Mouse (Mus musculus) MEL (cell line): ENCODE measurements at regions not wholly inside any gene's neighbourhood (a gene's known extent, or its start where the extent isn't known, plus 50 kb on each side); places are given as distances from the start of the nearest gene placed in this dataset.

Source experiments
- BHLHE40 ChIP-seq: IDR thresholded peaks from 2 replicates; pipeline ENCODE4 v1.6.1; 2012; ENCODE audit warnings: low read depth, mild to moderate bottlenecking, inconsistent platforms, low read length, improper control_type of control experiment, borderline replicate concordance
- CHD2 ChIP-seq: IDR thresholded peaks from 2 replicates; pipeline ENCODE4 v1.6.1; 2011; ENCODE audit warnings: low read length, improper control_type of control experiment
- CTCF ChIP-seq, 3 experiments: IDR thresholded peaks in 2 of 3; conservative IDR thresholded peaks in 1 of 3; 2 replicates each; pipeline ENCODE4 v1.5.1; 2011 to 2012; ENCODE audit warnings: low read length in 3 of 3, low read depth in 2 of 3, mild to moderate bottlenecking in 2 of 3, improper control_type of control experiment in 1 of 3, inconsistent platforms in 1 of 3, mixed read lengths in 1 of 3, moderate library complexity in 1 of 3; ENCODE audit not compliant: control insufficient read depth in 1 of 3, insufficient read depth in 1 of 3, poor library complexity in 1 of 3, severe bottlenecking in 1 of 3
- E2F4 ChIP-seq: IDR thresholded peaks from 2 replicates; pipeline ENCODE4 v1.6.1; 2011; ENCODE audit warnings: low read depth, low read length, improper control_type of control experiment, borderline replicate concordance
- KAT2A ChIP-seq: conservative IDR thresholded peaks from 2 replicates; pipeline ENCODE4 v1.6.1; 2012; ENCODE audit warnings: low read depth, low read length, improper control_type of control experiment, inconsistent platforms
- MYC ChIP-seq: IDR thresholded peaks from 2 replicates; pipeline ENCODE4 v1.6.1; 2011; ENCODE audit warnings: low read depth, mild to moderate bottlenecking, low read length, improper control_type of control experiment, moderate library complexity
- POLR2A ChIP-seq, 2 experiments: IDR thresholded peaks; 2 replicates each; pipeline ENCODE4 v1.6.1; 2011 to 2012; ENCODE audit warnings: low read length in 2 of 2, mild to moderate bottlenecking in 2 of 2, control low read depth in 1 of 2, improper control_type of control experiment in 1 of 2, low read depth in 1 of 2, moderate library complexity in 1 of 2; ENCODE audit not compliant: control insufficient read depth in 1 of 2, insufficient read depth in 1 of 2, poor library complexity in 1 of 2
- POLR2AphosphoS2 ChIP-seq: IDR thresholded peaks from 2 replicates; pipeline ENCODE4 v1.6.1; 2011; ENCODE audit warnings: low read length, improper control_type of control experiment
- POLR2AphosphoS5 ChIP-seq: IDR thresholded peaks from 2 replicates; pipeline ENCODE4 v1.6.1; 2012; ENCODE audit warnings: low read depth, borderline replicate concordance, mild to moderate bottlenecking, inconsistent platforms, low read length, moderate library complexity, mixed read lengths
- RAD21 ChIP-seq: IDR thresholded peaks from 2 replicates; pipeline ENCODE4 v1.6.1; 2011; ENCODE audit warnings: mild to moderate bottlenecking, low read depth, low read length, improper control_type of control experiment
- TAL1 ChIP-seq: IDR thresholded peaks from 2 replicates; pipeline ENCODE4 v1.6.1; 2012; ENCODE audit warnings: mild to moderate bottlenecking, inconsistent platforms, low read length, moderate library complexity, mixed read lengths
- ZKSCAN1 ChIP-seq: IDR thresholded peaks from 2 replicates; pipeline ENCODE4 v1.6.1; 2012; ENCODE audit warnings: low read depth, mild to moderate bottlenecking, inconsistent platforms, low read length, improper control_type of control experiment, moderate library complexity

GRCm38 (mm10) chr13:37569486-37569885 is 208.7 kb upstream of the Rreb1 start:
- TF ChIP-seq ZKSCAN1 (no peak), CTCF (IDR thresholded peaks at IDR 0.05 in 2 of 3, conservative IDR thresholded peaks at IDR 0.05 in 1 of 3; ENCODE audit: control insufficient read depth in 1 of 3, insufficient read depth in 1 of 3, low read depth in 2 of 3, low read length in 3 of 3, poor library complexity in 1 of 3, severe bottlenecking in 1 of 3) (no peak), POLR2A (IDR thresholded peaks at IDR 0.05; ENCODE audit: control insufficient read depth in 1 of 2, insufficient read depth in 1 of 2, low read depth in 1 of 2, low read length in 2 of 2, poor library complexity in 1 of 2) (no peak), KAT2A (no peak), POLR2AphosphoS2 (no peak), MYC (no peak), BHLHE40 (no peak), POLR2AphosphoS5 (no peak), E2F4 (no peak), RAD21 (no peak), CHD2 (no peak), TAL1 (no peak)
